Mouse (Mus musculus): ENCODE measurements around the gene Ikzf1. TPM values are rescaled to one million over a fixed set of nuclear protein-coding genes. Genes with fewer than 3 reads are reported as not detected.

Ikzf1 gene
- total RNA-seq, 4 experiments from 2014 or later = 1.5 to 10.9 (median 6.8) TPM

GRCm38 (mm10) chr11:11808035-11808819 is 123.4 kb downstream of the Ikzf1 start:
- no peak for DNase-seq (ENCODE audit: low spot score in 2 of 2)

GRCm38 (mm10) chr11:11808820-11809403 is 124.1 kb downstream of the Ikzf1 start, which contains the start of gene Fignl1:
Gene Fignl1, minus strand, starts transcription at chr11:11808962.
- peak; percentile 83 to 93 for DNase-seq (ENCODE audit: low spot score in 2 of 2)

GRCm38 (mm10) chr11:11809404-11810175 is 124.8 kb downstream of the Ikzf1 start:
- DNase-seq (ENCODE audit: low spot score in 2 of 2) = no peak

GRCm38 (mm10) chr11:11811906-11812480 is 127.2 kb downstream of the Ikzf1 start:
- peak; percentile 27 to 76 for DNase-seq (ENCODE audit: low spot score in 2 of 2)

- no peak for DNase-seq (ENCODE audit: low spot score in 2 of 2)
These were observed 130.9 kb downstream of the Ikzf1 start for GRCm38 (mm10) chr11:11815737-11816136.

- DNase-seq (ENCODE audit: low spot score in 2 of 2) = no peak
These were observed 134.0 kb downstream of the Ikzf1 start for GRCm38 (mm10) chr11:11818797-11819196.

GRCm38 (mm10) chr11:11819206-11819605 is 134.4 kb downstream of the Ikzf1 start:
- DNase-seq (ENCODE audit: low spot score in 2 of 2) = no peak

- peak; percentile 77 to 87 for DNase-seq (ENCODE audit: low spot score in 2 of 2)
These were observed 135.4 kb downstream of the Ikzf1 start for GRCm38 (mm10) chr11:11820251-11820650.

GRCm38 (mm10) chr11:11820737-11821136 is 135.9 kb downstream of the Ikzf1 start:
- DNase-seq (ENCODE audit: low spot score in 2 of 2) = no peak

- no peak for DNase-seq (ENCODE audit: low spot score in 2 of 2)
These were observed 136.7 kb downstream of the Ikzf1 start for GRCm38 (mm10) chr11:11821387-11821975.

Other genes starting within 250 kb of the Ikzf1 start
- 1 to 10 TPM in 1 of 4 experiments, under 1 TPM in 3; 0.59 to 1.2 (median 0.92) TPM for gene Spata48, start 222.9 kb upstream of the Ikzf1 start, total RNA-seq (2022)
- under 1 TPM; 0.45 to 0.89 (median 0.67) TPM for gene Zpbp, start 222.6 kb upstream of the Ikzf1 start, total RNA-seq (2022)
- not detected for gene 4930512M02Rik, start 57.2 kb upstream of the Ikzf1 start, total RNA-seq (2022)
- gene Fignl1, start 124.0 kb downstream of the Ikzf1 start, total RNA-seq (2022) = under 1 TPM; 0.35 to 0.89 (median 0.76) TPM
- gene Ddc, start 213.1 kb downstream of the Ikzf1 start, total RNA-seq (2022) = 10 to 100 TPM in 2 of 4 experiments, 1 to 10 TPM in 2; 7.4 to 11.0 (median 9.1) TPM